Mouse (Mus musculus) liver, adult 2 months (tissue): ENCODE results near the gene Crocc2.

ENCODE experiments used
- CTCF ChIP-seq: fragments of 200-500 bp; IDR thresholded peaks from 2 replicates; pipeline ENCODE4 v1.5.1; 2011; ENCODE audit warnings: low read depth, low read length, control low read depth
- POLR2A ChIP-seq: fragments of 200-500 bp; IDR thresholded peaks from 2 replicates; pipeline ENCODE4 v1.6.1; 2011; ENCODE audit warnings: low read length, control low read depth; ENCODE audit not compliant: insufficient read depth; ENCODE audit errors: extremely low read depth

- TF ChIP-seq CTCF, result no peak
- no peak for TF ChIP-seq POLR2A
Measured at GRCm38 (mm10) chr1:93175849-93176248, 7.3 kb downstream of the Crocc2 start.
